Mouse (Mus musculus) CH12.LX (cell line): ENCODE results near the gene Dcdc2a. TPM values are rescaled to one million over a fixed set of nuclear protein-coding genes. Genes with fewer than 3 reads are reported as not detected.

ENCODE experiments used
- DNase-seq: peaks from one replicate; pipeline ENCODE4 v3.0.0-alpha.2; 2013; ENCODE audit errors: extremely low read depth
- H3K27ac ChIP-seq: 2 replicates; pipeline ENCODE4 v1.5.1; 2012; ENCODE audit warnings: low read depth, mild to moderate bottlenecking, control low read depth, moderate library complexity; ENCODE audit not compliant: insufficient read depth
- H3K27me3 ChIP-seq: replicated peaks from 2 replicates; pipeline ENCODE3; 2012; ENCODE audit warnings: inconsistent platforms
- H3K36me3 ChIP-seq, 2 experiments: replicated peaks in 1 of 2; 2 replicates each; pipeline versions ENCODE3 to v1.6.1; 2012; ENCODE audit warnings: inconsistent platforms in 1 of 2, low read length in 1 of 2, mild to moderate bottlenecking in 1 of 2, mixed read lengths in 1 of 2, moderate library complexity in 1 of 2; ENCODE audit not compliant: control insufficient read depth in 1 of 2, insufficient read depth in 1 of 2
- H3K4me1 ChIP-seq, 2 experiments: 2 replicates each; pipeline ENCODE4 v1.6.1; 2012; ENCODE audit warnings: inconsistent platforms in 1 of 2, moderate library complexity in 1 of 2; ENCODE audit not compliant: insufficient read depth in 2 of 2, control insufficient read depth in 1 of 2
- H3K4me2 ChIP-seq: 2 replicates; pipeline ENCODE4 v1.6.1; 2012; ENCODE audit warnings: low read depth, mild to moderate bottlenecking, control low read depth; ENCODE audit not compliant: poor library complexity, insufficient read depth, severe bottlenecking
- H3K4me3 ChIP-seq, 3 experiments: fragments of 150-350 bp in 1 of 3; sonication (generic) in 1 of 3; replicated peaks in 1 of 3; 2 replicates each; pipeline versions ENCODE3 to v1.5.1; 2011 to 2012; ENCODE audit warnings: low read depth in 2 of 3, low read length in 2 of 3, mild to moderate bottlenecking in 2 of 3, moderate library complexity in 2 of 3, control low read depth in 1 of 3, improper control_type of control experiment in 1 of 3, inconsistent platforms in 1 of 3, mixed read lengths in 1 of 3; ENCODE audit not compliant: poor library complexity in 1 of 3
- H3K79me2 ChIP-seq: replicated peaks from 2 replicates; pipeline ENCODE4 v1.6.1; 2012; ENCODE audit warnings: mild to moderate bottlenecking, moderate library complexity; ENCODE audit not compliant: control insufficient read depth, poor library complexity, insufficient read depth, severe bottlenecking; ENCODE audit errors: extremely low read depth
- H3K9ac ChIP-seq: 2 replicates; pipeline ENCODE4 v1.6.1; 2012; ENCODE audit warnings: low read depth, mild to moderate bottlenecking, control low read depth, moderate library complexity; ENCODE audit not compliant: insufficient read depth
- H3K9me3 ChIP-seq: replicated peaks from 2 replicates; pipeline ENCODE3; 2012; ENCODE audit warnings: low read length, inconsistent platforms, mixed read lengths
- BHLHE40 ChIP-seq: IDR thresholded peaks from 2 replicates; pipeline ENCODE4 v1.6.1; 2011; ENCODE audit warnings: mild to moderate bottlenecking, low read depth, low read length, improper control_type of control experiment
- CHD1 ChIP-seq: IDR thresholded peaks from 2 replicates; pipeline ENCODE4 v1.6.1; 2012; ENCODE audit warnings: low read depth, low read length, improper control_type of control experiment, inconsistent platforms
- CHD2 ChIP-seq: IDR thresholded peaks from 2 replicates; pipeline ENCODE4 v1.6.1; 2011; ENCODE audit warnings: low read length, improper control_type of control experiment
- CTCF ChIP-seq, 2 experiments: IDR thresholded peaks in 1 of 2; conservative IDR thresholded peaks in 1 of 2; 2 replicates each; pipeline ENCODE4 v1.5.1; 2011 to 2012; ENCODE audit warnings: low read depth in 2 of 2, low read length in 2 of 2, improper control_type of control experiment in 1 of 2, inconsistent platforms in 1 of 2, mild to moderate bottlenecking in 1 of 2, moderate library complexity in 1 of 2
- E2F4 ChIP-seq: IDR thresholded peaks from 2 replicates; pipeline ENCODE4 v1.6.1; 2011; ENCODE audit warnings: low read depth, low read length, improper control_type of control experiment; ENCODE audit not compliant: insufficient replicate concordance
- EP300 ChIP-seq: IDR thresholded peaks from 2 replicates; pipeline ENCODE4 v1.6.1; 2011; ENCODE audit warnings: low read length, improper control_type of control experiment
- ETS1 ChIP-seq: conservative IDR thresholded peaks from 2 replicates; pipeline ENCODE4 v1.6.1; 2012; ENCODE audit warnings: low read depth, mild to moderate bottlenecking, inconsistent platforms, low read length, improper control_type of control experiment, moderate library complexity
- GABPA ChIP-seq: IDR thresholded peaks from 2 replicates; pipeline ENCODE4 v1.6.1; 2012; ENCODE audit warnings: low read depth, low read length, improper control_type of control experiment, inconsistent platforms; ENCODE audit not compliant: insufficient replicate concordance
- IRF4 ChIP-seq: IDR thresholded peaks from 2 replicates; pipeline ENCODE4 v1.6.1; 2014; ENCODE audit warnings: low read depth, mild to moderate bottlenecking, inconsistent platforms, low read length, improper control_type of control experiment
- JUND ChIP-seq: conservative IDR thresholded peaks from 2 replicates; pipeline ENCODE4 v1.6.1; 2011; ENCODE audit warnings: low read depth, low read length, improper control_type of control experiment
- KAT2A ChIP-seq: IDR thresholded peaks from 2 replicates; pipeline ENCODE4 v1.6.1; 2012; ENCODE audit warnings: low read length, improper control_type of control experiment, inconsistent platforms; ENCODE audit not compliant: insufficient replicate concordance
- MAFK ChIP-seq: IDR thresholded peaks from 2 replicates; pipeline ENCODE4 v1.6.1; 2011; ENCODE audit warnings: low read length, improper control_type of control experiment; ENCODE audit not compliant: insufficient replicate concordance
- NELFE ChIP-seq: IDR thresholded peaks from 2 replicates; pipeline ENCODE4 v1.6.1; 2011; ENCODE audit warnings: low read depth, low read length, improper control_type of control experiment
- PAX5 ChIP-seq: IDR thresholded peaks from 2 replicates; pipeline ENCODE4 v1.6.1; 2012; ENCODE audit warnings: low read length, inconsistent platforms, mixed read lengths
- POLR2A ChIP-seq: IDR thresholded peaks from 2 replicates; pipeline ENCODE4 v1.6.1; 2011; ENCODE audit warnings: low read depth, mild to moderate bottlenecking, improper control_type of control experiment, low read length
- POLR2AphosphoS2 ChIP-seq: IDR thresholded peaks from 2 replicates; pipeline ENCODE4 v1.6.1; 2011; ENCODE audit warnings: low read depth, low read length, improper control_type of control experiment
- RAD21 ChIP-seq: IDR thresholded peaks from 2 replicates; pipeline ENCODE4 v1.6.1; 2011; ENCODE audit warnings: low read depth, mild to moderate bottlenecking, low read length, improper control_type of control experiment, moderate library complexity
- RCOR1 ChIP-seq: conservative IDR thresholded peaks from 2 replicates; pipeline ENCODE4 v1.6.1; 2012; ENCODE audit warnings: low read depth, mild to moderate bottlenecking, inconsistent platforms, low read length, improper control_type of control experiment
- SIN3A ChIP-seq: IDR thresholded peaks from 2 replicates; pipeline ENCODE4 v1.6.1; 2012; ENCODE audit warnings: low read length, improper control_type of control experiment, inconsistent platforms
- SMC3 ChIP-seq: IDR thresholded peaks from 2 replicates; pipeline ENCODE4 v1.6.1; 2011; ENCODE audit warnings: low read depth, low read length, improper control_type of control experiment
- TBP ChIP-seq: conservative IDR thresholded peaks from 2 replicates; pipeline ENCODE4 v1.6.1; 2011; ENCODE audit warnings: low read depth, low read length, improper control_type of control experiment
- UBTF ChIP-seq: IDR thresholded peaks from 2 replicates; pipeline ENCODE4 v1.6.1; 2012; ENCODE audit warnings: low read depth, mild to moderate bottlenecking, inconsistent platforms, low read length, improper control_type of control experiment, moderate library complexity
- ZC3H11A ChIP-seq: IDR thresholded peaks from 2 replicates; pipeline ENCODE4 v1.6.1; 2012; ENCODE audit warnings: low read depth, mild to moderate bottlenecking, inconsistent platforms, low read length, improper control_type of control experiment
- ZKSCAN1 ChIP-seq: IDR thresholded peaks from 2 replicates; pipeline ENCODE4 v1.6.1; 2012; ENCODE audit warnings: low read depth, inconsistent platforms, low read length, improper control_type of control experiment, borderline replicate concordance
- ZMIZ1 ChIP-seq: IDR thresholded peaks from 2 replicates; pipeline ENCODE4 v1.6.1; 2012; ENCODE audit warnings: low read depth, mild to moderate bottlenecking, inconsistent platforms, low read length, improper control_type of control experiment
- ZNF384 ChIP-seq: IDR thresholded peaks from 2 replicates; pipeline ENCODE4 v1.6.1; 2012; ENCODE audit warnings: low read depth, low read length, improper control_type of control experiment, inconsistent platforms
- dilution Hi-C: fragments of 300-500 bp; cut with MboI; formaldehyde crosslinking; loops from 2 replicates; pipeline ENCODE4 v1.14.3; 2020; ENCODE audit warnings: low sequenced_read_pairs; ENCODE audit not compliant: extremely low pct_unique_long_range_greater_than_20kb, extremely low pct_ligation_motif_present
- in situ Hi-C: fragments of 300-500 bp; cut with MboI; formaldehyde crosslinking; loops from 3 replicates; pipeline ENCODE4 v1.14.3; 2019; ENCODE audit warnings: low sequenced_read_pairs, low pct_ligation_motif_present, low pct_unique_long_range_greater_than_20kb, mixed read lengths
- polyA plus RNA-seq: library from polyadenylated mRNA; unstranded; fragments of >175 nt; gene quantifications from 2 replicates; pipeline ENCODE4 v1.2.1, GENCODE M21; 2012; ENCODE audit warnings: low read depth; ENCODE audit not compliant: insufficient read length
- total RNA-seq, 2 experiments: library from RNA; depleted of rRNA; stranded (reverse); fragments of 300-350 nt in 1 of 2; fragments of >200 nt in 1 of 2; gene quantifications; 2 replicates each; pipeline ENCODE4 v1.2.3; 2012 to 2014

Gene Dcdc2a
- total and polyA plus RNA-seq, 3 experiments = not detected

DNA sequence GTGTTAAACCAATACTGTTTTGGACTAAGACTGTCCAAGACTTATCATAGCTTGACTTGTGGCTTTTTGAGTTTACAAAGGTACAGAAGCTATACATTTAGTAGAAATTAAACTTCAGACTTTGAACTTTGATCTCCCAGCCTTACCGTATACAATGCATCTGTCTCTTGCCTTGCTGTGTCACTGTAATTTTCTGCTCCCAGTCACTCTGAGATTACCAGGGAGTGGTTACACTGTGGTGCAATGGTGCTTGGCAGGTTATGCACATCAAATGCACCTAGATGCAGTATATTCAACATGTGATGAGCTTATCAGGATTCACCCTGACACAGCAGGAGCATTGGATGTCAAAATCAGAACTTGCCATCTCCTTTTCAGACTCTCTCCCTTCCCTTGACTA lies 122.0 kb downstream of the Dcdc2a start:
- TF ChIP-seq SMC3 (no peak), POLR2AphosphoS2 (no peak), JUND (no peak), RAD21 (no peak), KAT2A (no peak), CHD2 (no peak), EP300 (no peak), ZKSCAN1 (no peak), PAX5 (no peak), CHD1 (no peak), SIN3A (no peak), ZMIZ1 (no peak)
- Histone ChIP-seq H3K9me3 (no peaks in the 10 kb centered on the region), H3K4me1 (peaks cover 3 to 4% of the 10 kb centered on the region in 2 experiments; a peak in 2 of 4 replicates), H3K9ac (no peak overlapping the region), H3K4me2 (no peak overlapping the region), H3K4me3 (no peak overlapping the region), H3K27me3 (no peaks in the 10 kb centered on the region), H3K27ac (no peak overlapping the region), H3K79me2 (no peaks in the 10 kb centered on the region), H3K36me3 (no peaks in the 10 kb centered on the region)
- in situ Hi-C loops = no loop called here
- no peak for DNase-seq
- dilution Hi-C loops = no loop called here

DNA sequence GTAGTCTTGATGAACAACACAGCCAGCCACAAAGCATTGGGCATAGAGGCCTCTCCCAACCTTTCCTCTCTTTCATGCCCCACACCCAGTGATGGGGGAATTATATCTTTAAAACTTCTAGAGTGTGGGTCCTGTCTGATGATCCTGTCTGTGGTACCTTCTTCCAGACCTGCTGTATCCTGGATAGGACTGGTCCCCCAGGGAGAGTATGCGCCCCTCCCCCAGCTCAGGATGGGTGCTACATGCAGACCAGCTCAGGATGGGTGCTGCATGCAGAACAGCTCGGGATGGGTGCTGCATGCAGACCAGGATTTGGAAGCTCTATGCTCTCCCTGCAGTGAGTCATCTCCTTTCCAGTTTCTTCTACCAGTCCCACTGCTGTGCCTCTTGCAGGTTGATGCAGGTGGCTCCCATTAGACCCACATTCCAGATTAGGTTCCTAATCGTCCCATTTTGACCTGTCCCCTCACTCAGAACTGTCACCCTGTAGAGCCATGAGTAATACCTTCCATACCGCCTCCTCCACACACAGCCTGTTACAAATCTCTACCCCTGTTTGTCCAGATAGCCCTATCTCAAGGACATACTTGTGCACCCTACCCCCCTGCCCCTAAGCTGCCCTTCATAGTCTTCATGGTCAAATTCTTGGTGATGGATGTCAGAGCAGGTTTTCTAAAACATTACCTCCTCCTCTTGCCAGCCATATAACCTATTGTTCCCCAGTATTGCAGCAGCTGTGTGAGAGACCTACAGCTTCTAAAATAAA lies 122.6 kb downstream of the Dcdc2a start:
- H3K79me2 ChIP-seq = no peaks in the 10 kb centered on the region
- peaks cover 3 to 4% of the 10 kb centered on the region in 2 experiments; a peak in 2 of 4 replicates for H3K4me1 ChIP-seq
- no peak overlapping the region for H3K4me2 ChIP-seq
- H3K27ac ChIP-seq = no peak overlapping the region
- H3K9ac ChIP-seq = no peak overlapping the region
- no peaks in the 10 kb centered on the region for H3K36me3 ChIP-seq
- no peak for TF ChIP-seq POLR2A
- TF ChIP-seq GABPA = no peak
- no peak for TF ChIP-seq ETS1
- TF ChIP-seq UBTF = no peak
- TF ChIP-seq RCOR1 = no peak
- no peak for TF ChIP-seq TBP
- no peak for TF ChIP-seq CTCF (conservative IDR thresholded peaks at IDR 0.05 in 1 of 2, IDR thresholded peaks at IDR 0.05 in 1 of 2; ENCODE audit: low read depth in 2 of 2, low read length in 2 of 2)
- TF ChIP-seq ZMIZ1 = no peak
- TF ChIP-seq IRF4 = no peak
- no peak for TF ChIP-seq ZKSCAN1
- TF ChIP-seq PAX5 = no peak
- no peak for TF ChIP-seq POLR2AphosphoS2
- TF ChIP-seq ZNF384 = no peak
- no peak for TF ChIP-seq MAFK
- no peak for TF ChIP-seq BHLHE40
- no peak for TF ChIP-seq ZC3H11A
- no peak for TF ChIP-seq NELFE
- no peak for TF ChIP-seq E2F4
- TF ChIP-seq CHD1 = no peak
- TF ChIP-seq EP300 = no peak
- no peaks in the 10 kb centered on the region for H3K9me3 ChIP-seq
- H3K27me3 ChIP-seq = no peaks in the 10 kb centered on the region
- H3K4me3 ChIP-seq = no peak overlapping the region
- DNase-seq = no peak
- dilution Hi-C loops (no loop called here), in situ Hi-C loops (no loop called here)
